Mouse (Mus musculus) kidney, embryonic 15.5 days (tissue): ENCODE data around the gene Neurod2. TPM values are rescaled to one million over a fixed set of nuclear protein-coding genes. Genes with fewer than 3 reads are reported as not detected.
A peak's percentile ranks its signal among the peaks of the same experiment; 100 is the strongest.

Source experiments
- ATAC-seq: fragments of 200-750 bp; cut with Nextera tagmentation; replicated peaks from 2 replicates; pipeline ENCODE4 v1.8.0; 2017; ENCODE audit warnings: moderate TSS enrichment; ENCODE audit not compliant: low FRiP score
- H3K27ac ChIP-seq: fragments of 300-500 bp; sonication (generic); 2 replicates; pipeline ENCODE4 v1.5.1; 2015; ENCODE audit warnings: mild to moderate bottlenecking, inconsistent platforms
- H3K27me3 ChIP-seq: fragments of 300-500 bp; sonication (generic); 2 replicates; pipeline ENCODE4 v1.6.1; 2015; ENCODE audit warnings: inconsistent platforms
- H3K36me3 ChIP-seq: fragments of 300-500 bp; sonication (generic); 2 replicates; pipeline ENCODE4 v1.6.1; 2015; ENCODE audit warnings: inconsistent platforms
- H3K4me1 ChIP-seq: fragments of 300-500 bp; sonication (generic); 2 replicates; pipeline ENCODE4 v1.6.1; 2015; ENCODE audit warnings: inconsistent platforms
- H3K4me2 ChIP-seq: fragments of 300-500 bp; sonication (generic); 2 replicates; pipeline ENCODE4 v1.6.1; 2015; ENCODE audit warnings: moderate library complexity, mild to moderate bottlenecking, inconsistent platforms
- H3K4me3 ChIP-seq: fragments of 300-500 bp; sonication (generic); replicated peaks from 2 replicates; pipeline ENCODE4 v1.5.1; 2015; ENCODE audit warnings: mild to moderate bottlenecking, inconsistent platforms
- H3K9ac ChIP-seq: fragments of 300-500 bp; sonication (generic); 2 replicates; pipeline ENCODE4 v1.6.1; 2015; ENCODE audit warnings: mild to moderate bottlenecking, inconsistent platforms
- H3K9me3 ChIP-seq: fragments of 300-500 bp; sonication (generic); replicated peaks from 2 replicates; pipeline ENCODE4 v1.6.1; 2016; ENCODE audit warnings: inconsistent platforms
- WGBS: fragments of 180-500 bp; shearing (Covaris S2); methylation state at CpG from one replicate; pipeline ENCODE4 v1.1.7; 2015; ENCODE audit warnings: mixed read lengths; 5-methylcytosine and 5-hydroxymethylcytosine counted together
- polyA plus RNA-seq: library from polyadenylated mRNA; unstranded; fragments of >200 nt; fragmentation: Nextera tagmentation; extraction: Ambion mirVana; gene quantifications from 2 replicates; pipeline ENCODE4 v1.2.1, GENCODE M21; 2015

Gene Neurod2
- polyA plus RNA-seq, 1 experiment from 2014 or later = not detected

DNA sequence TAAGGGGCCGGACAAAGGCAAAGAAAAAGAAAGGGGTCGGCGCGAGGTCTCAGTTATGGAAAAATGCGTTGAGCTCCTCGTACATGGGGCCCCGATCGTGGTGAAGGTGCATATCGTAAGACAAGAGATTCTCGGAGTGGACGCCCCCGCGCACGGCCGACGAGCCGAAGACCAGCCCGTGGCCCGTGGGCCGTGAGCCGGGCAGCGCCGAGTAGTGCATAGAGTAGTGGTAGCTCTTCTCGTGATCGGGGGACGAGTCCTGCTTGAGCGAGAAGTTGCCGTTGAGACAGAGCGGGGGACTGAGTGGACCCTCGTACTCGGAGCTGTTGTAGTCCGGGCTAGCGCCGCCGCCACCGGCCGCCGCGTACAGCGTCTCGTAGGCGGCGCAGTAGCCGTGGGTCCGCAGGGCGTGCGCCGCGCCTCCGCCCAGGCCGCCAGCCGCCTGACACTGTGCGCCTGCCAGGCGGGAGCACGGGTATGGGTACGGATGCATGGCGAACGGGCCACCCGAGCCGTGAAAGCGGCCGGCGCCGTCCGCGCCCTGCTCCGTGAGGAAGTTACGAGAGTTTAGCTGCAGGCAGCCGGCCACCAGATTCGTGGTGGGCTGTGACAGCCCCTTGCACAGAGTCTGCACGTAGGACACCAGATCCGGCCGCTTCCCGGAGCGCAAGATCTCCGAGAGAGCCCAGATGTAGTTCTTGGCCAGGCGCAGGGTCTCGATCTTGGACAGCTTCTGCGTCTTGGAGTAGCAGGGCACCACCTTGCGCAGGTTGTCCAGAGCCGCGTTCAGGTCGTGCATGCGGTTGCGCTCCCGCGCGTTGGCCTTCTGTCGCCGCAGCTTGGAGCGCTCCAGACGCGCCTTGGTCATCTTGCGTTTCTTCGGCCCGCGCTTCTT is 2.1 kb downstream of the Neurod2 start:
- WGBS = under 1% methylated on average over 97 of the region's 97 CpGs

GRCm38 (mm10) chr11:98326741-98327135 is 2.7 kb downstream of the Neurod2 start:
- Histone ChIP-seq H3K27ac (no peak overlapping the region), H3K4me1 (peaks cover 26% of the 10 kb centered on the region), H3K36me3 (no peaks in the 10 kb centered on the region), H3K27me3 (peaks cover 100% of the 10 kb centered on the region), H3K9me3 (no peaks in the 10 kb centered on the region), H3K4me2 (peak overlapping the region; percentile 54), H3K4me3 (peak overlapping the region; percentile 32), H3K9ac (no peak overlapping the region)
- ATAC-seq = no peak
- under 1% methylated on average over 19 of the region's 19 CpGs for WGBS

More for the DNA sequence above, 2.1 kb downstream of the Neurod2 start:
- Histone ChIP-seq H3K27me3 (peaks cover 100% of the 10 kb centered on the region), H3K27ac (no peak overlapping the region), H3K4me3 (peak overlapping the region; percentile 32), H3K9me3 (no peaks in the 10 kb centered on the region), H3K4me2 (peak overlapping the region; percentile 54), H3K36me3 (no peaks in the 10 kb centered on the region), H3K4me1 (peaks cover 26% of the 10 kb centered on the region), H3K9ac (no peak overlapping the region)
- ATAC-seq = 0 out of 2 replicates have a peak, but pooled peaks have one; percentile 27

DNA sequence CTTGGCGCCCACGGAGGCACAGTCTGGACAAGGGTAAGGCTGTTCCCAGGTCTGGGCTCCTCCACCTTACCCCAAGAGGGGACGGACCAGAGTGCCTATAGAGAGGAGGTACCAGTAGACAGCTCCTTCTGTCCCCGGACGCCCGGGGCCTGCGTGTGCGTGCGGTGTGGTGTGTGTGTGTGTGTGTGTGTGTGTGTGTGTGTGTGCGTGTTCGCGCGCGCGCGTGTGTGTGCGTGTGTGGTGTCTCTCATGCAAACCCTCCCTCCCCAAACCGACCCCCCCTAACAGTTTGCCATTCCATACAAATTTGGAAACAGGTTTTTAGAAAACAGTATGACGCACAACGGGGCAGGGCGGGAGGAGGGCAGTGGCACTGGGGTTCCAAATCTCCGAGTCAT is 3.6 kb downstream of the Neurod2 start:
- Histone ChIP-seq H3K4me3 (no peak overlapping the region), H3K27me3 (peaks cover 100% of the 10 kb centered on the region), H3K9ac (no peak overlapping the region), H3K36me3 (no peaks in the 10 kb centered on the region), H3K4me1 (peaks cover 26% of the 10 kb centered on the region), H3K9me3 (no peaks in the 10 kb centered on the region), H3K27ac (no peak overlapping the region), H3K4me2 (no peak overlapping the region)
- no peak for ATAC-seq
- 2% methylated on average over 21 of the region's 22 CpGs for WGBS

DNA sequence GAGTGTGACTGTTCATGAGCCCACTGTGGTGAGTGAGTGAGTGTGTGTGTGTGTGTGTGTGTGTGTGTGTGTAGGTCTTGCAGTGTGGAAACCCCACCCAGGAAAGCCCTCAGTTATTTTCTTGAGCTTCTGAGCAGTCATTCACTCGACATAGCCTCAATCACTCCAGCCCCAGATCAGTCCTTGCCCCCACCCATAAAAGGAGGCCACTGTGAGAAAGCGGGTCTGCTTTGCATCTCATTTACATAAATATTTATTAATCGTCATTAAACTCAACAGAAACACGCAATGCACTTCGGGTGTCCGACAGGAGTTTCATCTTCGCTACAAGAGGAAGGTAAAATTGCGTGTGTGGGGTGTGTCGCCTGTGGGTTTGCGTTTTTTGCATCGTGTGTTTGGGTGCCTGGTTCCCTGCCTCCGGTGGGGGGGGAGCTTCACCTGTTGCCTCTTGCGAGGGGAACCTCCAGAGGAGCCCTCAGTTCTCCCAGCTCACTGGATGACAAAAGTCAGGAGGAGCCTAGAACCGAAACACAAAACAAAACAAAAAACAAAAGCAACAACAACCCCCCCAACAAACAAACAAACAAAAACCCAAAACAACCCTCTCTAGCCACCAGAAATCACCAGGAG is 4.1 kb downstream of the Neurod2 start:
- H3K27ac ChIP-seq = no peak overlapping the region
- ATAC-seq = no peak
- peaks cover 26% of the 10 kb centered on the region for H3K4me1 ChIP-seq
- H3K9me3 ChIP-seq = no peaks in the 10 kb centered on the region
- peaks cover 100% of the 10 kb centered on the region for H3K27me3 ChIP-seq
- no peaks in the 10 kb centered on the region for H3K36me3 ChIP-seq
- no peak overlapping the region for H3K9ac ChIP-seq
- no peak overlapping the region for H3K4me2 ChIP-seq
- H3K4me3 ChIP-seq = no peak overlapping the region
- WGBS = 3% methylated on average over 14 of the region's 14 CpGs

- H3K36me3 ChIP-seq = no peaks in the 10 kb centered on the region
- H3K27me3 ChIP-seq = peaks cover 100% of the 10 kb centered on the region
- no peak overlapping the region for H3K9ac ChIP-seq
- no peak overlapping the region for H3K27ac ChIP-seq
- under 1% methylated on average over 9 of the region's 9 CpGs for WGBS
- ATAC-seq = no peak
- H3K4me3 ChIP-seq = no peak overlapping the region
- peaks cover 23% of the 10 kb centered on the region for H3K4me1 ChIP-seq
- H3K9me3 ChIP-seq = no peaks in the 10 kb centered on the region
- no peak overlapping the region for H3K4me2 ChIP-seq
These were observed 5.5 kb downstream of the Neurod2 start for GRCm38 (mm10) chr11:98323933-98324332.

GRCm38 (mm10) chr11:98323136-98323866 is 6.1 kb downstream of the Neurod2 start:
- H3K9ac ChIP-seq = no peak overlapping the region
- H3K27ac ChIP-seq = no peak overlapping the region
- 2% methylated on average over 10 of the region's 10 CpGs for WGBS
- no peak overlapping the region for H3K4me3 ChIP-seq
- H3K4me1 ChIP-seq = peaks cover 17% of the 10 kb centered on the region
- no peaks in the 10 kb centered on the region for H3K9me3 ChIP-seq
- no peak overlapping the region for H3K4me2 ChIP-seq
- ATAC-seq = no peak
- no peaks in the 10 kb centered on the region for H3K36me3 ChIP-seq
- H3K27me3 ChIP-seq = peaks cover 100% of the 10 kb centered on the region

- H3K27me3 ChIP-seq = peaks cover 100% of the 10 kb centered on the region
- H3K9me3 ChIP-seq = no peaks in the 10 kb centered on the region
- no peak overlapping the region for H3K9ac ChIP-seq
- no peak overlapping the region for H3K4me2 ChIP-seq
- no peaks in the 10 kb centered on the region for H3K36me3 ChIP-seq
- no peak overlapping the region for H3K27ac ChIP-seq
- H3K4me1 ChIP-seq = peaks cover 5% of the 10 kb centered on the region
- WGBS = 0% methylated on average over 1 of the region's 1 CpGs
- no peak for ATAC-seq
- no peak overlapping the region for H3K4me3 ChIP-seq
These were observed 7.3 kb downstream of the Neurod2 start for GRCm38 (mm10) chr11:98322159-98322558.

- H3K4me3 ChIP-seq = no peak overlapping the region
- no peak overlapping the region for H3K27ac ChIP-seq
- H3K36me3 ChIP-seq = no peaks in the 10 kb centered on the region
- no peak overlapping the region for H3K9ac ChIP-seq
- no peak overlapping the region for H3K4me2 ChIP-seq
- H3K4me1 ChIP-seq = peaks cover under 1% of the 10 kb centered on the region
- no peaks in the 10 kb centered on the region for H3K9me3 ChIP-seq
- ATAC-seq = no peak
- H3K27me3 ChIP-seq = peaks cover 100% of the 10 kb centered on the region
- 3% methylated on average over 5 of the region's 5 CpGs for WGBS
These were observed 7.8 kb downstream of the Neurod2 start for GRCm38 (mm10) chr11:98321677-98322003.

- H3K9me3 ChIP-seq = no peaks in the 10 kb centered on the region
- H3K27ac ChIP-seq = no peak overlapping the region
- ATAC-seq = no peak
- no peak overlapping the region for H3K4me2 ChIP-seq
- H3K36me3 ChIP-seq = no peaks in the 10 kb centered on the region
- H3K27me3 ChIP-seq = peaks cover 100% of the 10 kb centered on the region
- H3K4me1 ChIP-seq = no peaks in the 10 kb centered on the region
- H3K9ac ChIP-seq = no peak overlapping the region
- no peak overlapping the region for H3K4me3 ChIP-seq
- 1% methylated on average over 30 of the region's 30 CpGs for WGBS
These were observed 8.4 kb downstream of the Neurod2 start for GRCm38 (mm10) chr11:98320806-98321676.

DNA sequence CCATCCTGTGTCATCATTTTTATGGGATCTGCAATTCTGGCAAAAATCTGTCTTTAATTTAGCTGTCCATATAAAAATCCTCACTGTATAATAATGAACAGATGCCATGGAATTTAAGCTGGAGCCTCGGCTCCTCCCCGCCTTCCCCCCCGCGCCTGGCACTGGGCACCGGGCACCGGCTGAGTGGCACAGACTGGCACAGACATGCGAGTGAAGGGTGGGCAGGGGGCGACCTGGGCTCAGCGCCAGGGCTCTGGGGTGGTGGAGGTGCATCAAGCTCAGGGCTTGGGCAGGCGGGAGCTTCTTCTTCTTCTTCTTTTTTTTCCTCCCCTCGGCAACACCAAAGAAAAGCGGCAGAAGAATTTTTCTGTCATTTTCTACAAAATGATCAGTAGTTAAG is 9.1 kb downstream of the Neurod2 start:
- H3K9me3 ChIP-seq = no peaks in the 10 kb centered on the region
- H3K27ac ChIP-seq = no peak overlapping the region
- no peak overlapping the region for H3K9ac ChIP-seq
- no peak for ATAC-seq
- no peak overlapping the region for H3K4me3 ChIP-seq
- H3K4me1 ChIP-seq = no peaks in the 10 kb centered on the region
- H3K36me3 ChIP-seq = no peaks in the 10 kb centered on the region
- peaks cover 100% of the 10 kb centered on the region for H3K27me3 ChIP-seq
- no peak overlapping the region for H3K4me2 ChIP-seq
- WGBS = 8% methylated on average over 12 of the region's 12 CpGs

- Histone ChIP-seq H3K9me3 (no peaks in the 10 kb centered on the region), H3K4me1 (no peaks in the 10 kb centered on the region), H3K27ac (no peak overlapping the region), H3K36me3 (no peaks in the 10 kb centered on the region), H3K4me3 (no peak overlapping the region), H3K27me3 (peaks cover 100% of the 10 kb centered on the region), H3K9ac (no peak overlapping the region), H3K4me2 (no peak overlapping the region)
- no peak for ATAC-seq
- WGBS = 5% methylated on average over 2 of the region's 2 CpGs
These were observed 9.5 kb downstream of the Neurod2 start for GRCm38 (mm10) chr11:98319944-98320343.
